In genomic region chr4:106634086-106634479, GRCm38 (mm10) we compare ENCODE assay signal across 12 mouse cellular contexts. TPM values are rescaled to one million over a fixed set of nuclear protein-coding genes. Genes with fewer than 3 reads are reported as not detected.
DNase-seq lines count a peak whose midpoint lies in the region; ATAC-seq and TF ChIP-seq lines count a peak whose summit lies in the region.
"Had no signal": no experiment of that assay in that cellular context is flagged by ENCODE, and none has a peak within 500 bp of the region (broad histone marks: within the 10 kb centered on the region; RNA-seq: fewer than 3 reads in every experiment).

No protein-coding gene starts in this region.

- H3K4me2 ChIP-seq in kidney, embryonic 14.5 days (replicated peaks; ENCODE audit: low read depth, low read length) = peak overlapping the region; percentile 10
- no peak overlapping the region for H3K4me2 ChIP-seq in midbrain, embryonic 12.5 days (replicated peaks)

- H3K9ac ChIP-seq in kidney, embryonic 14.5 days (ENCODE audit: low read depth, low read length) = no peak overlapping the region
- H3K9ac ChIP-seq in midbrain, embryonic 12.5 days (replicated peaks) = no peak overlapping the region

- WGBS in kidney, embryonic 14.5 days = 53% methylated on average over 9 of the region's 9 CpGs
- WGBS in midbrain, embryonic 12.5 days = 51% methylated on average over 9 of the region's 9 CpGs

- H3K27ac ChIP-seq in kidney, embryonic 14.5 days (ENCODE audit: low read depth, low read length) = peak overlapping the region; percentile 91
- H3K27ac ChIP-seq in cortical plate, adult 2 months (ENCODE audit: insufficient read depth, low read length) = peak overlapping the region; percentile 18; the same call in 1 of the 2 replicates
- H3K27ac ChIP-seq in midbrain, embryonic 12.5 days (replicated peaks) = peak overlapping the region; percentile 56

- no peak for TF ChIP-seq POLR2A in cortical plate, adult 2 months (IDR thresholded peaks at IDR 0.05; ENCODE audit: extremely low read depth, insufficient read depth, low read length)

- TF ChIP-seq CTCF in cortical plate, adult 2 months (IDR thresholded peaks at IDR 0.05; ENCODE audit: extremely low read depth, insufficient read depth, low read length) = no peak

- H3K36me3 ChIP-seq in kidney, embryonic 14.5 days (ENCODE audit: control insufficient read depth, insufficient read depth, low read length) = no peaks in the 10 kb centered on the region
- H3K36me3 ChIP-seq in midbrain, embryonic 12.5 days = no peaks in the 10 kb centered on the region

- ATAC-seq in kidney, embryonic 14.5 days (ENCODE audit: low FRiP score, low TSS enrichment) = no peak
- no peak for ATAC-seq in midbrain, embryonic 12.5 days (ENCODE audit: low FRiP score, low read depth)
- ATAC-seq in megakaryocyte-erythroid progenitor cell, adult 5-6 weeks (replicated peaks; ENCODE audit: low FRiP score, low TSS enrichment, poor library complexity, severe bottlenecking) = no peak

- H3K27me3 ChIP-seq in kidney, embryonic 14.5 days (ENCODE audit: control insufficient read depth, insufficient read depth, low read length) = no peaks in the 10 kb centered on the region
- H3K27me3 ChIP-seq in midbrain, embryonic 12.5 days = peaks cover 8% of the 10 kb centered on the region; the same call in 1 of the 2 replicates

- H3K4me3 ChIP-seq in kidney, embryonic 14.5 days (ENCODE audit: low read length) = no peak overlapping the region
- no peak overlapping the region for H3K4me3 ChIP-seq in cortical plate, adult 2 months (ENCODE audit: insufficient read depth, low read length)
- no peak overlapping the region for H3K4me3 ChIP-seq in midbrain, embryonic 12.5 days

- H3K4me1 ChIP-seq in kidney, embryonic 14.5 days (ENCODE audit: control insufficient read depth, insufficient read depth, low read length) = peaks cover 24% of the 10 kb centered on the region
- H3K4me1 ChIP-seq in cortical plate, adult 2 months (ENCODE audit: control insufficient read depth, insufficient read depth, low read length) = peaks cover 9% of the 10 kb centered on the region
- H3K4me1 ChIP-seq in midbrain, embryonic 12.5 days = peaks cover 7% of the 10 kb centered on the region

- H3K9me3 ChIP-seq in kidney, embryonic 14.5 days (ENCODE audit: control insufficient read depth, low read length) = no peaks in the 10 kb centered on the region
- H3K9me3 ChIP-seq in midbrain, embryonic 12.5 days = no peaks in the 10 kb centered on the region

- DNase-seq in kidney, postnatal 25 days = no peak
- DNase-seq in brain, adult 2 months (ENCODE audit: low read depth, low spot score) = peak; percentile 53
- no peak for DNase-seq in natural killer cell, adult 2 months (ENCODE audit: low spot score in 2 of 2)
- DNase-seq: cerebellum, postnatal 25 days; lung, postnatal 36 days had no signal

RNA-seq across cellular contexts. Expression of gene Ttc22, which starts 11.9 kb away (rescaled TPM):
- 4.6 and 5.7 TPM in 2 replicates for polyA plus RNA-seq in kidney, embryonic 14.5 days (2014; fragmentation: Nextera tagmentation; extraction: Ambion mirVana)
- polyA plus RNA-seq in cortical plate, adult 2 months (2012; rRNA removed) = 1.3 and 1.9 TPM in 2 replicates
- 0.40 and 0.58 TPM in 2 replicates for polyA plus RNA-seq in midbrain, embryonic 12.5 days (2016; fragmentation: Nextera tagmentation; extraction: Ambion mirVana)
- not detected in 2 replicates for total RNA-seq in megakaryocyte-erythroid progenitor cell, adult 5-6 weeks (2014; fragmentation: Nextera tagmentation)
- not detected in 2 replicates for total RNA-seq in megakaryocyte-erythroid progenitor cell, adult 5-6 weeks (2017)
- total RNA-seq: gastrocnemius, adult 8-10 months had no signal
- polyA plus RNA-seq: liver, adult 2 months had no signal

RNA-seq across cellular contexts. Expression of gene Pars2, which starts 16.8 kb away (rescaled TPM):
- 10.9 and 14.0 TPM in 2 replicates for polyA plus RNA-seq in kidney, embryonic 14.5 days (2014; fragmentation: Nextera tagmentation; extraction: Ambion mirVana)
- 10.4 and 10.7 TPM in 2 replicates for polyA plus RNA-seq in cortical plate, adult 2 months (2012; rRNA removed)
- polyA plus RNA-seq in midbrain, embryonic 12.5 days (2016; fragmentation: Nextera tagmentation; extraction: Ambion mirVana) = 12.0 and 13.3 TPM in 2 replicates
- 6.9 and 9.0 TPM in 2 replicates for total RNA-seq in megakaryocyte-erythroid progenitor cell, adult 5-6 weeks (2014; fragmentation: Nextera tagmentation)
- total RNA-seq in megakaryocyte-erythroid progenitor cell, adult 5-6 weeks (2017) = 5.9 and 6.4 TPM in 2 replicates

RNA-seq across cellular contexts. Expression of gene Lexm, which starts 17.0 kb away (rescaled TPM):
- not detected in 2 replicates for polyA plus RNA-seq in kidney, embryonic 14.5 days (2014; fragmentation: Nextera tagmentation; extraction: Ambion mirVana)
- polyA plus RNA-seq in cortical plate, adult 2 months (2012; rRNA removed) = 0.08 and 0.11 TPM in 2 replicates
- polyA plus RNA-seq in midbrain, embryonic 12.5 days (2016; fragmentation: Nextera tagmentation; extraction: Ambion mirVana) = 0.27 and 0.79 TPM in 2 replicates
- total RNA-seq in megakaryocyte-erythroid progenitor cell, adult 5-6 weeks (2014; fragmentation: Nextera tagmentation) = not detected in 2 replicates
- total RNA-seq in megakaryocyte-erythroid progenitor cell, adult 5-6 weeks (2017) = not detected in 2 replicates
- total RNA-seq: gastrocnemius, adult 8-10 months; liver, adult 2 months had no signal
- polyA plus RNA-seq: heart, postnatal 0 days; liver, adult 2 months had no signal

RNA-seq across cellular contexts. Expression of gene Ttc4, which starts 44.7 kb away (rescaled TPM):
- 60.9 and 90.5 TPM in 2 replicates for polyA plus RNA-seq in kidney, embryonic 14.5 days (2014; fragmentation: Nextera tagmentation; extraction: Ambion mirVana)
- polyA plus RNA-seq in cortical plate, adult 2 months (2012; rRNA removed) = 112 and 118 TPM in 2 replicates
- polyA plus RNA-seq in midbrain, embryonic 12.5 days (2016; fragmentation: Nextera tagmentation; extraction: Ambion mirVana) = 101 and 107 TPM in 2 replicates
- 53.0 and 56.3 TPM in 2 replicates for total RNA-seq in megakaryocyte-erythroid progenitor cell, adult 5-6 weeks (2014; fragmentation: Nextera tagmentation)
- total RNA-seq in megakaryocyte-erythroid progenitor cell, adult 5-6 weeks (2017) = 34.8 and 47.4 TPM in 2 replicates

Comparison
In these comparisons a context has a peak if more than half of its experiments do, and no peak if none do; other contexts are left out.
1. H3K27ac ChIP-seq: peak in every context shown above with its lines; median percentile 91 in kidney, embryonic 14.5 days; 56 in midbrain, embryonic 12.5 days; 18 in cortical plate, adult 2 months.